Mouse (Mus musculus): ENCODE data around the gene Rbm18. TPM values are rescaled to one million over a fixed set of nuclear protein-coding genes. Genes with fewer than 3 reads are reported as not detected.
"Not testable (repeated sequence)": the region's sequence is repeated elsewhere in the genome, so short reads cannot be mapped to it uniquely, and the experiment has no call there.

Gene Rbm18
- polyA plus RNA-seq (2015; fragmentation: Nextera tagmentation; extraction: Ambion mirVana), result 82.8 and 85.6 TPM in 2 replicates

- WGBS, result under 1% methylated on average over 50 of the region's 50 CpGs
- peak; percentile 93 for ATAC-seq (ENCODE audit: insufficient number of reproducible peaks, insufficient read depth, low FRiP score, low TSS enrichment, low read depth)
- Histone ChIP-seq H3K27me3 (no peaks in the 10 kb centered on the region), H3K27ac (peak within 1 kb of the TSS; percentile 87), H3K4me2 (peak within 1 kb of the TSS; percentile 62), H3K4me1 (peaks cover 19% of the 10 kb centered on the region), H3K9me3 (no peaks in the 10 kb centered on the region), H3K9ac (peak within 1 kb of the TSS; percentile 84), H3K36me3 (peaks cover 29% of the 10 kb centered on the region), H3K4me3 (peak within 1 kb of the TSS; percentile 68)
These were observed at the start of gene Rbm18, which contains the start of gene Mrrf for GRCm38 (mm10) chr2:36136300-36136941. TSS of gene Rbm18 (minus strand) at chr2:36136773. TSS of gene Mrrf (plus strand) at chr2:36136389.

GRCm38 (mm10) chr2:36184876-36185275 lies 48.3 kb upstream of the Rbm18 start:
- 57% methylated on average over 6 of the region's 6 CpGs for WGBS
- no peak overlapping the region for H3K4me2 ChIP-seq
- H3K27me3 ChIP-seq, result no peaks in the 10 kb centered on the region
- H3K27ac ChIP-seq, result peak overlapping the region; percentile 49; the same call in 1 of the 2 replicates
- no peak overlapping the region for H3K9ac ChIP-seq
- no peaks in the 10 kb centered on the region for H3K9me3 ChIP-seq
- H3K4me1 ChIP-seq, result peaks cover 3% of the 10 kb centered on the region; the same call in 1 of the 2 replicates
- H3K36me3 ChIP-seq, result peaks cover 7% of the 10 kb centered on the region; the same call in 1 of the 2 replicates
- no peak overlapping the region for H3K4me3 ChIP-seq
- ATAC-seq (ENCODE audit: insufficient number of reproducible peaks, insufficient read depth, low FRiP score, low TSS enrichment, low read depth), result no peak

GRCm38 (mm10) chr2:36184192-36184591 lies 47.6 kb upstream of the Rbm18 start:
- 86% methylated on average over 2 of the region's 2 CpGs for WGBS
- ATAC-seq (ENCODE audit: insufficient number of reproducible peaks, insufficient read depth, low FRiP score, low TSS enrichment, low read depth), result no peak

GRCm38 (mm10) chr2:36183278-36183677 lies 46.7 kb upstream of the Rbm18 start:
- Histone ChIP-seq H3K4me2 (no peak overlapping the region), H3K27ac (no peak overlapping the region), H3K36me3 (peaks cover 10% of the 10 kb centered on the region), H3K4me1 (peaks cover 3% of the 10 kb centered on the region; the same call in 1 of the 2 replicates), H3K9ac (no peak overlapping the region), H3K27me3 (no peaks in the 10 kb centered on the region), H3K4me3 (no peak overlapping the region), H3K9me3 (no peaks in the 10 kb centered on the region)
- 60% methylated on average over 2 of the region's 2 CpGs for WGBS
- no peak for ATAC-seq (ENCODE audit: insufficient number of reproducible peaks, insufficient read depth, low FRiP score, low TSS enrichment, low read depth)

More at GRCm38 (mm10) chr2:36184192-36184591, 47.6 kb upstream of the Rbm18 start:
- no peak overlapping the region for H3K27ac ChIP-seq
- H3K4me2 ChIP-seq, result no peak overlapping the region
- H3K9ac ChIP-seq, result no peak overlapping the region
- H3K9me3 ChIP-seq, result no peaks in the 10 kb centered on the region
- H3K4me3 ChIP-seq, result no peak overlapping the region
- peaks cover 3% of the 10 kb centered on the region; the same call in 1 of the 2 replicates for H3K4me1 ChIP-seq
- peaks cover 8% of the 10 kb centered on the region; the same call in 1 of the 2 replicates for H3K36me3 ChIP-seq
- H3K27me3 ChIP-seq, result no peaks in the 10 kb centered on the region

- H3K4me2 ChIP-seq; ATAC-seq (ENCODE audit: insufficient number of reproducible peaks, insufficient read depth, low FRiP score, low TSS enrichment, low read depth); H3K27me3 ChIP-seq; H3K4me3 ChIP-seq; H3K9me3 ChIP-seq; H3K4me1 ChIP-seq; H3K9ac ChIP-seq; H3K27ac ChIP-seq: not testable (repeated sequence)
- peaks cover 21% of the 10 kb centered on the region for H3K36me3 ChIP-seq
- 78% methylated on average over 4 of the region's 4 CpGs for WGBS
These were observed 45.2 kb upstream of the Rbm18 start for GRCm38 (mm10) chr2:36181587-36182368.

- no peak overlapping the region for H3K4me2 ChIP-seq
- H3K27ac ChIP-seq, result no peak overlapping the region
- no peak overlapping the region for H3K9ac ChIP-seq
- peaks cover 6% of the 10 kb centered on the region for H3K4me1 ChIP-seq
- H3K27me3 ChIP-seq, result no peaks in the 10 kb centered on the region
- H3K4me3 ChIP-seq, result no peak overlapping the region
- no peaks in the 10 kb centered on the region for H3K9me3 ChIP-seq
- ATAC-seq (ENCODE audit: insufficient number of reproducible peaks, insufficient read depth, low FRiP score, low TSS enrichment, low read depth), result no peak
- 53% methylated on average over 3 of the region's 3 CpGs for WGBS
- peaks cover 21% of the 10 kb centered on the region for H3K36me3 ChIP-seq
These were observed 42.9 kb upstream of the Rbm18 start for GRCm38 (mm10) chr2:36179487-36179886.

- Histone ChIP-seq H3K9ac (no peak overlapping the region), H3K27ac (peak overlapping the region; percentile 24; the same call in 1 of the 2 replicates), H3K4me1 (peaks cover 35% of the 10 kb centered on the region), H3K9me3 (no peaks in the 10 kb centered on the region), H3K4me3 (no peak overlapping the region), H3K4me2 (no peak overlapping the region), H3K27me3 (no peaks in the 10 kb centered on the region), H3K36me3 (peaks cover 7% of the 10 kb centered on the region)
- ATAC-seq (ENCODE audit: insufficient number of reproducible peaks, insufficient read depth, low FRiP score, low TSS enrichment, low read depth), result no peak
- WGBS, result 81% methylated on average over 3 of the region's 3 CpGs
These were observed 36.0 kb upstream of the Rbm18 start for GRCm38 (mm10) chr2:36172574-36172973.

GRCm38 (mm10) chr2:36172136-36172535 lies 35.6 kb upstream of the Rbm18 start:
- Histone ChIP-seq H3K4me3 (no peak overlapping the region), H3K4me1 (peaks cover 37% of the 10 kb centered on the region), H3K9ac (no peak overlapping the region), H3K4me2 (no peak overlapping the region), H3K36me3 (peaks cover 3% of the 10 kb centered on the region), H3K9me3 (no peaks in the 10 kb centered on the region), H3K27ac (0 out of 2 replicates have a peak overlapping the region, but pooled peaks have one; percentile 24), H3K27me3 (no peaks in the 10 kb centered on the region)
- ATAC-seq (ENCODE audit: insufficient number of reproducible peaks, insufficient read depth, low FRiP score, low TSS enrichment, low read depth), result peak; percentile 67; the same call in 1 of the 2 replicates
- WGBS, result 41% methylated on average over 4 of the region's 4 CpGs

- H3K36me3 ChIP-seq, result peaks cover 5% of the 10 kb centered on the region; the same call in 1 of the 2 replicates
- peaks cover 30% of the 10 kb centered on the region for H3K4me1 ChIP-seq
- H3K27ac ChIP-seq, result no peak overlapping the region
- no peaks in the 10 kb centered on the region for H3K9me3 ChIP-seq
- no peak overlapping the region for H3K4me2 ChIP-seq
- H3K9ac ChIP-seq, result no peak overlapping the region
- no peak overlapping the region for H3K4me3 ChIP-seq
- ATAC-seq (ENCODE audit: insufficient number of reproducible peaks, insufficient read depth, low FRiP score, low TSS enrichment, low read depth), result no peak
- no peaks in the 10 kb centered on the region for H3K27me3 ChIP-seq
- 69% methylated on average over 4 of the region's 4 CpGs for WGBS
These were observed 32.6 kb upstream of the Rbm18 start for GRCm38 (mm10) chr2:36169176-36169575.

GRCm38 (mm10) chr2:36167990-36168618 lies 31.5 kb upstream of the Rbm18 start:
- WGBS, result 80% methylated on average over 1 of the region's 1 CpGs
- Histone ChIP-seq H3K4me1 (peaks cover 29% of the 10 kb centered on the region), H3K4me3 (no peak overlapping the region), H3K27ac (no peak overlapping the region), H3K27me3 (no peaks in the 10 kb centered on the region), H3K9ac (no peak overlapping the region), H3K9me3 (no peaks in the 10 kb centered on the region), H3K36me3 (peaks cover 9% of the 10 kb centered on the region; the same call in 1 of the 2 replicates), H3K4me2 (no peak overlapping the region)
- ATAC-seq (ENCODE audit: insufficient number of reproducible peaks, insufficient read depth, low FRiP score, low TSS enrichment, low read depth), result no peak

GRCm38 (mm10) chr2:36159336-36159735 lies 22.8 kb upstream of the Rbm18 start:
- H3K4me3 ChIP-seq, result no peak overlapping the region
- peaks cover 31% of the 10 kb centered on the region for H3K4me1 ChIP-seq
- peaks cover 23% of the 10 kb centered on the region for H3K36me3 ChIP-seq
- no peaks in the 10 kb centered on the region for H3K27me3 ChIP-seq
- ATAC-seq (ENCODE audit: insufficient number of reproducible peaks, insufficient read depth, low FRiP score, low TSS enrichment, low read depth), result no peak
- H3K9me3 ChIP-seq, result no peaks in the 10 kb centered on the region
- H3K27ac ChIP-seq, result peak overlapping the region; percentile 28; the same call in 1 of the 2 replicates
- no peak overlapping the region for H3K4me2 ChIP-seq
- peak overlapping the region; percentile 21; the same call in 1 of the 2 replicates for H3K9ac ChIP-seq
- 30% methylated on average over 4 of the region's 4 CpGs for WGBS
